Mouse (Mus musculus): ENCODE results near the gene Olfr1214.
"Not testable (repeated sequence)": the region's sequence is repeated elsewhere in the genome, so short reads cannot be mapped to it uniquely, and the experiment has no call there.

Olfr1214 gene

DNA sequence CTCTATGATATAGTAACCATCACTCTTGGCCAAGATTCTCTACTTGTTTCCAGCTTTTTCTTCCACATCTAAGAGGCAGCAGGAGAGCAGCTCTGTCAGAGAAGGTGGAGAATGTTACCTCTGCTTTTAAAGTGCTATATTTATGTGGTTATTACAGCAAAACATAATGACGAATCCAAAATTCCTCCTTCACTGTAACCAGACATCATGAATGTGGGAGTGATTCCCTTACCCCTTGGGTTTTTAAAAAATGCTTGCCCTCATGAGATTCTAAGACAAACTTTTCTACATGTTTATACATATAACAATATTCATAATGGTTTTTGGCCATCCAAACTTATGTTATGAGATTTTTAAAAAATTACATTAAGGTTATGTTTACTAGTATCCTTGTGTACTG lies at the start of gene Olfr1214:
Gene Olfr1214, minus strand, starts transcription at position 101 of the 400 bp plus-strand sequence.
- no peak for DNase-seq (ENCODE audit: extremely low spot score, low read depth, low spot score)

DNA sequence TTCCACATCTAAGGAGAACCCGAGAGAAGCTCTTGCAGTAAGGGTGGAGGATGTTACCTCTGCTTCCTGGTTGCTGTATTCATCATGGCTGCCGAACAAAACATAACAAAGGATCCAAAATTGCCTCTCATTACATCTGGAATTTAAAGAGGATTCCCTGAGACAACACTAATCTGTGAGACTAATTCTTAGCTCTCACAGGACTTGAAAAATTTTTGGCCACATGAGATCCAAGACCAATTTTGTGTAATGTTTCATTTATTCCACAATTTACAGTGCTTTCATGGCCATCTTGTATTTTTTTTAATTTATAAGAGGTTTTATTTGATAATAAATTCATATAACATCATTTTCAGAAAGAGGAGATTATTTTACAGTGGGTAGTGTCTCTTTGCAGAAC lies 39.5 kb upstream of the Olfr1214 start, which contains the start of gene Olfr1217:
Gene Olfr1217, minus strand, starts transcription at position 101 of the 400 bp plus-strand sequence.
- no peak for DNase-seq (ENCODE audit: extremely low spot score, low read depth, low spot score)

- DNase-seq (ENCODE audit: extremely low spot score, low read depth, low spot score), result not testable (repeated sequence)
Observed at GRCm38 (mm10) chr2:89021436-89021835, 29.0 kb upstream of the Olfr1214 start.

- no peak for DNase-seq (ENCODE audit: extremely low spot score, low read depth, low spot score)
Observed at GRCm38 (mm10) chr2:89018240-89018639, 25.8 kb upstream of the Olfr1214 start, which contains the start of gene Olfr1216. Gene Olfr1216, minus strand, starts transcription at chr2:89018340.

DNA sequence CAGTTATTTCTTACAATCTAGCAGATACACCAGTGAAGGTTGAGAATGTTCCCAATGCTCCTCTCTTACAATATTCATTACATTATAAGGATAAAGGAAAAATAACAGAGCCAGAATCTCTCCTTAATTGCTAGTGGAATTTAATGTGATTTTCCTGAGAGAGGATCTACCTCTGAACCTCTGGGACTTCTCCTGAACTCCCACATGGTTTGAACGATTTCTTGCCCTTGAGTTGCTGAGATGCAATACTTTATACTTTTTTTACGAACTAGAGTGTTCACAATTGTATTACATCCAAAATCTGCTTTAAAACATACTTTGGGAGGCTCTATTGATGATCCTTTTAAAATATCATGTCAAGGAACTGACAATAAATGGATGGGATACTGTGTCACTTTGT lies 14.4 kb upstream of the Olfr1214 start, which contains the start of gene Olfr1215:
Gene Olfr1215, minus strand, starts transcription at position 101 of the 400 bp plus-strand sequence.
- no peak for DNase-seq (ENCODE audit: extremely low spot score, low read depth, low spot score)

DNA sequence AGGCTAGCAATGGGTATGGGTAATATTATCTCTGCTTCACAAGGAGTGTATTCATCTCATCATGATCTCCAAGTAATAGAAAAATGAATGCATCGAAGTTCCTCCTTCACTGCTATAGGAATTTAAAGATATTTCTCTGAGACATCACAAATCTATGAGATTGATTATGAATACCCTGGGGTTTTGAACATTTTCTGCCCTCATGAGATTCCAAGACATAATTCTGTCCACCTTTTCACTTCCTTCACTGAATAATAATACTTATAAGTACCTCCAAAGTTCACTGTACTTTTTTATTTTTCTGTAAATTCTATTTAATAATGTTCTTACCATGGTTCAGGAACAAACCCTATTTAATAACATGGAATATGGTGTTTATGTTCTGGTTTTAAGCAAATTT lies 12.3 kb downstream of the Olfr1214 start, which contains the start of gene Gm13762:
Gene Gm13762, minus strand, starts transcription at position 101 of the 400 bp plus-strand sequence.
- no peak for DNase-seq (ENCODE audit: extremely low spot score, low read depth, low spot score)

- no peak for DNase-seq (ENCODE audit: extremely low spot score, low read depth, low spot score)
Observed at GRCm38 (mm10) chr2:88953669-88954068, 38.8 kb downstream of the Olfr1214 start, which contains the start of gene Olfr1212. Gene Olfr1212, plus strand, starts transcription at chr2:88953969.

DNA sequence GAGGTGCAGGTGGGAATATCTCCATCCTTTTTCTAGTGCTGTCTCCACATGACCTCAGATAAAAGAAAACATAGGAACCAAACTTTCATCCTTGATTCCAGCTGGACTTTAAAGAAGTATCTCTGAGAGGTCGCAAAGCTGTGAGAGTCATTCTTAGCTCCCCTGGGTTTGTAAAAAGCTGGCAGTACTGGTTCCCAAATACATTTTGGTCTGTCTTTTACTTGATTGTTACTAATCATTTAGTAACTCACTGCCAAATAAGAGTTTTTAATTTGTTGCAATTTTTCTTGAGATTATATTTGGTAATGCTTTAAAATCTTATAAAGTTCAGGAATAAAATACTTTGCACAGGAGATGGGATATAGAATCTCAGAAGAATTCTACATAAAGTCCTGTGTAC lies 54.4 kb downstream of the Olfr1214 start, which contains the start of gene Olfr1211:
Gene Olfr1211, minus strand, starts transcription at position 101 of the 400 bp plus-strand sequence.
- DNase-seq (ENCODE audit: extremely low spot score, low read depth, low spot score), result no peak

All from hindlimb bud, embryonic 11.5 days (tissue).